Mouse (Mus musculus) lung, embryonic 15.5 days (tissue): ENCODE measurements around the gene Snapc4. TPM values are rescaled to one million over a fixed set of nuclear protein-coding genes. Genes with fewer than 3 reads are reported as not detected.

Experiments
- ATAC-seq: fragments of 200-750 bp; cut with Nextera tagmentation; 2 replicates; pipeline ENCODE4 v1.8.0; 2017; ENCODE audit warnings: moderate number of reproducible peaks, borderline replicate concordance; ENCODE audit not compliant: low FRiP score, low TSS enrichment; ENCODE audit errors: extremely low read depth
- H3K27ac ChIP-seq: fragments of 300-500 bp; sonication (generic); 2 replicates; pipeline ENCODE4 v1.5.1; 2015; ENCODE audit warnings: moderate library complexity, mild to moderate bottlenecking, inconsistent platforms
- H3K27me3 ChIP-seq: fragments of 300-500 bp; sonication (generic); 2 replicates; pipeline ENCODE4 v1.6.1; 2015; ENCODE audit warnings: inconsistent platforms
- H3K36me3 ChIP-seq: fragments of 300-500 bp; sonication (generic); 2 replicates; pipeline ENCODE4 v1.6.1; 2015; ENCODE audit warnings: inconsistent platforms
- H3K4me1 ChIP-seq: fragments of 300-500 bp; sonication (generic); 2 replicates; pipeline ENCODE4 v1.6.1; 2015; ENCODE audit warnings: inconsistent platforms
- H3K4me2 ChIP-seq: fragments of 300-500 bp; sonication (generic); 2 replicates; pipeline ENCODE4 v1.6.1; 2015; ENCODE audit warnings: inconsistent platforms, mild to moderate bottlenecking, moderate library complexity
- H3K4me3 ChIP-seq: fragments of 300-500 bp; sonication (generic); 2 replicates; pipeline ENCODE4 v1.5.1; 2015; ENCODE audit warnings: mild to moderate bottlenecking, inconsistent platforms
- H3K9ac ChIP-seq: fragments of 300-500 bp; sonication (generic); 2 replicates; pipeline ENCODE4 v1.6.1; 2015; ENCODE audit warnings: inconsistent platforms
- H3K9me3 ChIP-seq: fragments of 300-500 bp; sonication (generic); 2 replicates; pipeline ENCODE4 v1.6.1; 2016; ENCODE audit warnings: inconsistent platforms
- WGBS: fragments of 180-500 bp; shearing (Covaris S2); methylation state at CpG from one replicate; pipeline ENCODE4 v1.1.7; 2015; 5-methylcytosine and 5-hydroxymethylcytosine counted together
- polyA plus RNA-seq: library from polyadenylated mRNA; unstranded; fragments of >200 nt; fragmentation: Nextera tagmentation; extraction: Ambion mirVana; gene quantifications from 2 replicates; pipeline ENCODE4 v1.2.1, GENCODE M21; 2015

Gene Snapc4
- polyA plus RNA-seq, 1 experiment from 2014 or later, result 30.0 TPM

DNA sequence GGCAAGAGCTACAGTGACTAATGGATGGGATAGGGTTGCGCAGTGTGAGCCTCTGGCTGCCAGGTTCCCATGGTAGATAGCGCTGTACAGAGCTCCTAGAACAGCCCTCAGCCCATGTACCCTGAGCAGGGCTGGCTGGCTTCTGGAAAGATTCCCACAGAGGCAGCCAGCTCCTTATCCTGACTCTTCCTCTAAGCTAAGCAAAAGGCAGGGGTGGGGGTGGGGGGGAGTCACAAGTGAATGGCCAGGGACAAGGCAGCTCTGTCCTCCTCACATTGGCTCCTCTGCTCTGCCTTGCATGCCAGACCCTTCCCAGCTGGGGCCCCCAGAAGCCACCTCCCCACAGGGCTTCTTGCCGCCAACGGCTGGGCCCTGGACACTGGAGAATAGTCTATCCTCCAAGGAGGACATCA lies 50.4 kb downstream of the Snapc4 start:
- H3K36me3 ChIP-seq, result peaks cover 64% of the 10 kb centered on the region
- H3K27ac ChIP-seq, result no peak overlapping the region
- WGBS, result 87% methylated on average over 4 of the region's 4 CpGs
- no peak overlapping the region for H3K9ac ChIP-seq
- H3K9me3 ChIP-seq, result no peaks in the 10 kb centered on the region
- H3K4me2 ChIP-seq, result no peak overlapping the region
- ATAC-seq, result no peak; the same call in 1 of the 2 replicates
- no peaks in the 10 kb centered on the region for H3K27me3 ChIP-seq
- no peak overlapping the region for H3K4me3 ChIP-seq
- no peaks in the 10 kb centered on the region for H3K4me1 ChIP-seq

DNA sequence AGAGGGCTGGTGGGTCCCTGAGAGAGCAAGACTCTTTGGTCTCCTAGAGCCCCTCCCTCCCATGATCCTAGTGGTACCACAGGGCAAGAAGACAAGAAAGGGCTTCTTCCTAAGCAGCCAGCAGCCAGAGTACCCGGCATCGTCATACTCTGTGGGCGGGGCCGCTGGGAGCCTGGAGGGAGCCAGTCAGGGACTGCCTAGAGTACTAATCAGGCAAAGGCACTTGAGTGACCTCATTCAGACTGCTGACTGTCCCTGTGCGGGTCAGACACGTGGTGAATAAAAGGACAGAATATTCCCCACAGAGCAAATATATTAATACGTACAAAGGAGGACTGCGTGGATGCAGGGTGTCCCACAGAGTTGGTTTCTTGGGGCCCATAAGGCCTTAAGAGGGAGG lies 51.1 kb downstream of the Snapc4 start:
- H3K27me3 ChIP-seq, result no peaks in the 10 kb centered on the region
- H3K9ac ChIP-seq, result no peak overlapping the region
- H3K9me3 ChIP-seq, result no peaks in the 10 kb centered on the region
- H3K27ac ChIP-seq, result no peak overlapping the region
- ATAC-seq, result no peak
- WGBS, result 68% methylated on average over 8 of the region's 8 CpGs
- H3K4me2 ChIP-seq, result no peak overlapping the region
- H3K36me3 ChIP-seq, result peaks cover 71% of the 10 kb centered on the region
- no peak overlapping the region for H3K4me3 ChIP-seq
- no peaks in the 10 kb centered on the region for H3K4me1 ChIP-seq

DNA sequence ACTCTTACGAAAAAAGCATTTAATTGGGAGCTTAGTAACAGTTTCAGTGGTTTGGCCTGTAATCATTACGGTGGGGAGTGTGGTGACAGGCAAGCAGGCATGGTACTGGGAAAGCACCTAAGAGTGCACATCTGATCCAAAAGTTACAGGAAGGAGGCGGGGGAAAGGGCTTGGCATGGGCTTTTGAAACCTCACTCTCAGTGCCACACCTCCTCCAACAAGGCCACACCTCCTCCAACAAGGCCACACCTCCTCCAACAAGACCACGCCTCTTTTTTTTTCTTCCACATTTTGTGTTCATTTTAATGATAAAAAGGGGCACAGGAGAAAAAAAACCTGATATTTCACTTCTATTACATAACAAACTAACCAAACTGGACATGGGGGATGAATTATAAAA lies 52.6 kb downstream of the Snapc4 start:
- Histone ChIP-seq H3K27ac (no peak overlapping the region), H3K9me3 (no peaks in the 10 kb centered on the region), H3K36me3 (peaks cover 85% of the 10 kb centered on the region), H3K4me2 (no peak overlapping the region), H3K27me3 (no peaks in the 10 kb centered on the region), H3K4me1 (no peaks in the 10 kb centered on the region), H3K9ac (no peak overlapping the region), H3K4me3 (no peak overlapping the region)
- ATAC-seq, result no peak
- WGBS, result 87% methylated on average over 4 of the region's 4 CpGs

DNA sequence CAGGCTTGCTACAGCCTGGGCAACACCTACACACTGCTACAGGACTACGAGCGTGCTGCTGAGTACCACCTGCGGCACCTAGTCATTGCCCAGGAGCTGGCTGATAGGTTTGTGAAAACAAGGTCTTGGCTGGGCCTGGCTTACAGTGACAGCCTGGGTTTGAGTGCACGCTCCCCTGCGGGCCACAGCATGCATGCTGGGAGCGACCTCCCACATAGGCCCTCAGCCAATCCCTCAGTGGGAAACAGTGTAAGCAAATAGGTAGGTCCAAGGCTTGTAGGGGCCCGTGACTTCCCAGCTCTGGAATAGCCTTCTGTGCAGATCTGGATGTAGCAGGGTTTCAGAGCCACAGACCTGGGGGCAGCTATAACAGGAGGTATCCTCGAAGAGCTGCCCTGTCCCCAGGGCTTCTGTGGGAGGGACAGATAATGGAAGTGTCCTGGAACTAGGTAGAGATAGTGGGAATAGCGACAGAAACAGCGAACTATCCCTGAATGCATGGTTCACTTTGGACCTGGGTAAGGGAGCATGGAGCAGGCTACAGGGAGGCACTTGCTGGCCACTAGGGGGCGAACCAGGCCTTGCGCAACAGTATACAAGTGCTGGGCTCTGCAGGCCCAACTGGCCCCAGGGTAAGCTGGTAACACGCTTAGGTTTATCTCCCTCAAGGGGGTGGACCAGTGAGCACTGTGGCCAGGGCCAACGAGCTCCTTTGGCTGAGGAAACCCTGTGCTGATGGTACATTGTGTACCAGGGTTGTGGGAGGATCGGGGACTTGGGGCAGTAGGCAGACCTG lies 54.9 kb downstream of the Snapc4 start:
- Histone ChIP-seq H3K4me3 (no peak overlapping the region), H3K9me3 (no peaks in the 10 kb centered on the region), H3K9ac (no peak overlapping the region), H3K27me3 (no peaks in the 10 kb centered on the region), H3K36me3 (peaks cover 74% of the 10 kb centered on the region), H3K4me1 (0 out of 2 replicates have a peak, but pooled peaks cover 3% of the 10 kb centered on the region), H3K4me2 (no peak overlapping the region), H3K27ac (peak overlapping the region; percentile 10; the same call in 1 of the 2 replicates)
- peak; percentile 75 for ATAC-seq
- 68% methylated on average over 15 of the region's 15 CpGs for WGBS

DNA sequence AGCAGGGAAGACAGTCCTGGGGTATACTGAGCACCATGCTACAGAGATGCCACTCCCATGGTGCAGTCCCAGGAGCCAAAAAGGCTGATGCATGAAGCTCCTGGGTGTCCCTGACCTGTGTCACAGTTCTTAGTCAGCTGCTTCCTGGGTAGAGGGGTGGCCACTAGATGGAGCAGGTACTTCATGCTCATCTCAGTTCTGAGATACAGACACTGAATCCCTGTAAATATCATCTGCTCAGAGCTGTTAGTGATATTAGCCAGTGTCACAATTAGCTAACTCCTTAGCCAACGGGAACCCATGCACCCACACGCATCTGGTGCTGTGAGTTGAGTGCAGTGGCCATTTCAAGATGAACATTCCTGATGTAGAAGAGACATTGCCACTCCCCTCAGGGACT lies 55.5 kb downstream of the Snapc4 start:
- WGBS, result 69% methylated on average over 2 of the region's 2 CpGs
- no peak overlapping the region for H3K4me2 ChIP-seq
- H3K27ac ChIP-seq, result peak overlapping the region; percentile 10; the same call in 1 of the 2 replicates
- 0 out of 2 replicates have a peak, but pooled peaks cover 6% of the 10 kb centered on the region for H3K4me1 ChIP-seq
- no peaks in the 10 kb centered on the region for H3K27me3 ChIP-seq
- ATAC-seq, result no peak
- no peak overlapping the region for H3K9ac ChIP-seq
- no peaks in the 10 kb centered on the region for H3K9me3 ChIP-seq
- peaks cover 67% of the 10 kb centered on the region for H3K36me3 ChIP-seq
- no peak overlapping the region for H3K4me3 ChIP-seq

DNA sequence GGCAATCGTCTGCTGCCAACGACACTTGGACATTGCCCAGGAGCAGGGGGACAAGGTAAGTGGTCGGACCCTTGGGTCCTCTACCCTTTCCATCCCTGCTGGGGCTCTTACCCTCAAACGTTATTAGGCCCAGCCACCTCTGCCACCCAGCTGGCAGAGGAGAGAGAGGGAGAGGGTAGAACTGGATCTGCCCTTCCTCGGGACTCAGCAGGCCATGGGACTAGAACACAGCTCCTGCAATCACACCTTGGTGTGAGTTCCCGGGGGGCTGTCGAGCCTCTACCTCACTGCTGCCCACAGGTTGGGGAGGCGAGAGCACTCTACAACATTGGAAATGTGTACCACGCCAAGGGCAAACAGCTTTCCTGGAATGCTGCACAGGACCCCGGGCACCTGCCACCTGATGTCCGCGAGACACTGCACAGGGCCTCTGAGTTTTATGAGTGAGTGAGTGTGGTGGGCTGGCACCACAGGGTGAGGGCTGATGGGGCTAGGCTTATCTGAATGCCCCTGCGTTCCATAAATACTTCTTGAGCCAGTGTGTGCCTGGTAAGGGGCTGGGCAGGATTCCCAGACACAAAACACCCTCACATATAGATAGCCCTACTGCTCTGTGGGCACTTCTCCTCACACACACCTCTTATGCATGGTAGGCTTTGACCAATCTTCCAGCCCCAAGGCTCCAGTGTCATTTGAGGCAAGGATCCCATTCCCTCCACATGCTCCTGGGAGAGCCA lies 56.7 kb downstream of the Snapc4 start:
- no peak overlapping the region for H3K27ac ChIP-seq
- H3K9me3 ChIP-seq, result no peaks in the 10 kb centered on the region
- H3K9ac ChIP-seq, result no peak overlapping the region
- no peaks in the 10 kb centered on the region for H3K27me3 ChIP-seq
- no peak for ATAC-seq
- H3K4me2 ChIP-seq, result no peak overlapping the region
- H3K4me1 ChIP-seq, result 0 out of 2 replicates have a peak, but pooled peaks cover 8% of the 10 kb centered on the region
- peaks cover 59% of the 10 kb centered on the region for H3K36me3 ChIP-seq
- 83% methylated on average over 13 of the region's 13 CpGs for WGBS
- H3K4me3 ChIP-seq, result no peak overlapping the region

DNA sequence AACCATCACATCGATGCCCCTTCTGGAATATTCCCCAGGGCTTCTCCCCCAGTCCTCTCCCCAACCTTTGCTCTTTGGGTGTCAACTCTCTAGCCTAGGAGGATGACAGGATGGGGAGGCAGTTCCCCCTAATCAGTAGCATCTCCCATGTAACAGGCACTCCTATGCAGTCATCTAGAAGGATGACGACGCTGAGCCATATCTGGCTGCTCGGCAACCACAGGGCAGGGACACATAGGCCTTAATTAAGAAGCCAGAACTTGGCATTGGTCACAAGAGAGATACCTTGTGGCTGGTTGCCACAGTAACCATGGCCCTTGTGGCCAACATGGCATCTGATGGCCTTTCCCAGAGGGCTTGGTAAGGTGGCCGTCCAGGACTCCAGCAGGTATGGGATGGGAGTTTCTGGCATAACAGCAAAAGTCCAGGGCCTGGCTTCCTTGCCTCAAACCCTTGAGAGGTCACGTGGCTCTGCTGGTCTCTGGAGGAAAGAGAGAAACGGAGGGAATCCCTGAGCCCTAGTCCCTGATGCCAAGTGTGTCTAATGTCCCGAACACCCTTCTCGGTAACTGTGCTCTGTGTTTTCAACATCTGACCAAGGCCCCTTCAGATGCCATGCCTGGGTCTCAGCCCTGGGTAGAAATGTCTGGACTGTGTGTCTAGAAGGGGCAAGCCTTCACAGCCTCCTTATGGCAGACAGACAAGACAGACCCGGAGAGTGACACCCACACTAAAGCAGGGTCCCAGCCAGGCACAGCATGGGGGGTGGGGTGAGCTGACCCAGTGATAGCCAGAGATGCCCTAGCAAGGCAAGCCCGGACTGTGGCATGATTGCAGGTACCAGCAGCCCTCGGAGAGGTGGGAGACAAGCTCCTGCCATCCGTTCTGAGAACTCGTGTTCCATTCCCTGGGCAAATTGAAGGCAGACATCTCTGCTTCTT lies 59.9 kb downstream of the Snapc4 start:
- Histone ChIP-seq H3K4me1 (peaks cover 35% of the 10 kb centered on the region), H3K27me3 (no peaks in the 10 kb centered on the region), H3K27ac (no peak overlapping the region), H3K4me2 (no peak overlapping the region), H3K36me3 (peaks cover 36% of the 10 kb centered on the region), H3K9me3 (no peaks in the 10 kb centered on the region), H3K4me3 (no peak overlapping the region), H3K9ac (no peak overlapping the region)
- 81% methylated on average over 14 of the region's 14 CpGs for WGBS
- no peak for ATAC-seq

DNA sequence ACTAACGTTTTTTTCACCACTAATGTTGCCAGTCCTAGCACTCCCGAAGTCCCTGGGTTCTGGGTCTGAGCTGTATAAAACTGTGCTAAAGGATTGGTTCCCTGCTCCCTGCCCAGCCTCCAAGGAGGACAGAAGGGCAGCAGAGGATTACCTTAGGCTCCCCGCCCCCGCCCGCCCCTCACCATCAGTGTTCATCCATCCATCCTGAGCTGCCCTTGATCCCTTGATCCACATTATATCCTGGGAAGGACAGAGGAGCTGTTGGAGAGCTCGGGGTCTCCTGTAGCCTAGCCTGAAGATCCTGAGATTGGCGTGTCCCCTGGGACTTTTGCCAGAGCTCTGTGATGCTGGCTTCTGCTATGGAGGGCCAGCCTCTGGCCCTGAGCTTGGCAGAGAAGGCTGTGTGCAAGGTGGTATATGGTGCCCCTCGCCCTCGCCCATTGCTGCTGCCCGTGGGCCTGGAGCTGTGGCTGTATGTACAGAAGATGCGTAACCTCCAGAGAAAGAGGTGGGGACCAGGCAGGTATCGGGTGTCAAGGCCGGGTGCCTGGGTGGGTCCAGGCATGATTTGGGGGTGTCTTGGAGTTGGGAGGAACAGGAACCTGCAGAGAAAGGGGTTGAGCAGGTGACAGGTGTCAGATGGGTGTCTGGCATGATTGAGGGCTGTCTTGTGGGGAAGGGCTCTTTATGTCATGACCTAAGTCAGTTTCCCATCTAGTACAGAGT lies 60.8 kb downstream of the Snapc4 start:
- Histone ChIP-seq H3K27ac (no peak overlapping the region), H3K9me3 (no peaks in the 10 kb centered on the region), H3K9ac (no peak overlapping the region), H3K36me3 (peaks cover 28% of the 10 kb centered on the region), H3K4me1 (peaks cover 39% of the 10 kb centered on the region), H3K4me3 (no peak overlapping the region), H3K4me2 (no peak overlapping the region), H3K27me3 (no peaks in the 10 kb centered on the region)
- no peak for ATAC-seq
- WGBS, result 83% methylated on average over 13 of the region's 13 CpGs

DNA sequence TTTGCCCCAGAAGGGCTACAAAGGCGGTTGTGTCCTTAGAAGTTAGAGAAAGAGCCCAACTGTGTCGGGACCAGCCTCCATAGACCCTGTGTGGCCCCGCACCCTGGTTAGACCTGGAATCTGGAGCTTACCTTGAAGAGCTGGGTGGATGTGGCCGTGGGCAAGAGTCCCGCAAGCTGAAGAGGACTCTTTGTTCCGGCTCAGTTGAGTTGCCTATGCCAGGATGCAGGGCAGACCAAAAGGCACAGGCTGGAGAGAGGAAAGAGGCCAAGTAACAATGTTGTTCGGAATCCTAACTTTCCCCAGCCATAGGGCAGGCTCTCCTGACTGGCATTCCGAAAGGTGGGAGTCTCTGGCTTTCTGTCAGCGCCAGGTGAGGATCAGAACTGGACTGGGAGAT lies 61.3 kb downstream of the Snapc4 start:
- 86% methylated on average over 9 of the region's 9 CpGs for WGBS
- no peak overlapping the region for H3K9ac ChIP-seq
- H3K27ac ChIP-seq, result no peak overlapping the region
- H3K4me3 ChIP-seq, result no peak overlapping the region
- no peak overlapping the region for H3K4me2 ChIP-seq
- H3K9me3 ChIP-seq, result no peaks in the 10 kb centered on the region
- H3K36me3 ChIP-seq, result peaks cover 22% of the 10 kb centered on the region
- no peak for ATAC-seq
- H3K4me1 ChIP-seq, result peaks cover 43% of the 10 kb centered on the region
- no peaks in the 10 kb centered on the region for H3K27me3 ChIP-seq

DNA sequence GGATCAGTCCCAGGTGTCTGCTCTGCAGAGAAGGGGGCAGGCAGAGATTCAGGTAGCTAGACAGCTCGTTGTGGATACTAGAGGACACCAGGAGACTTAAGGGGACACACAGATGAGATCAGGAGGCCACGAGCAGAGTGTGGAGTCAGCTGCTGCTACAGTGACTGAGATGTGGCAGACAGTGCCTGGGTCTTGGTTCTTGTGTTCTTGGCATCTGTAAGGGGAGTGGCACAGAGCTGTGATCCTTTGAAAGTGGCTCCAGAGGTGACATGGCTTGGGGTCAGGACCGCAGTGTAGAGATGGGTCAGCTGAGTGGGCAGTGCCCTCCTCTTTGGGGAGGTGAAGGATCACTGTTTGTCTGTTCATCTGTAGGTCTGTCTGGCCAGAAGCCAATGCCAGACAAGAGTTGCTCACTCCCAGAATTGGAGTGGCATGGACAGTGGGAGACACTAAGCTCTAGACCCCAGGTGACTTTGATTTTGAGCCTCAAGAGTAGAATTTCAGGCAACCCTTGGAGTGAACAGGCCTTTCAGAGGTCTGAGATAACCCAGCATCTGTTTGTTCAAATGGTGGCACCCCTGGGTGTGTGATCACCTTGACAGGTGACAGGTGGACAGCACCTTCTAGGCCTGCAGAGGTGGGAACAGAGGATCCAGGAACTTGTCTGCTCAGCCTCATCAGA lies 62.3 kb downstream of the Snapc4 start:
- Histone ChIP-seq H3K9me3 (no peaks in the 10 kb centered on the region), H3K4me2 (peak overlapping the region; percentile 68; the same call in 1 of the 2 replicates), H3K4me1 (peaks cover 50% of the 10 kb centered on the region), H3K9ac (peak overlapping the region; percentile 14), H3K27me3 (no peaks in the 10 kb centered on the region), H3K27ac (no peak overlapping the region), H3K36me3 (0 out of 2 replicates have a peak, but pooled peaks cover 12% of the 10 kb centered on the region), H3K4me3 (0 out of 2 replicates have a peak overlapping the region, but pooled peaks have one; percentile 68)
- WGBS, result 85% methylated on average over 3 of the region's 3 CpGs
- no peak for ATAC-seq
